Mouse (Mus musculus): Measurements from ENCODE around the gene Urad. TPM values are rescaled to one million over a fixed set of nuclear protein-coding genes. Genes with fewer than 3 reads are reported as not detected.
A peak's percentile ranks its signal among the peaks of the same experiment; 100 is the strongest.

The Urad gene
- polyA plus RNA-seq, 1 experiment from 2014 or later: not detected

- Histone ChIP-seq H3K27me3 (replicated peaks; ENCODE audit: insufficient read depth, low read length) (no peaks in the 10 kb centered on the region), H3K9me3 (ENCODE audit: low read length) (no peaks in the 10 kb centered on the region), H3K4me2 (replicated peaks; ENCODE audit: low read depth, low read length) (no peak overlapping the region), H3K4me1 (ENCODE audit: insufficient read depth, low read depth, low read length) (no peaks in the 10 kb centered on the region), H3K27ac (ENCODE audit: low read length) (no peak overlapping the region), H3K36me3 (ENCODE audit: insufficient read depth, low read length) (no peaks in the 10 kb centered on the region), H3K9ac (replicated peaks; ENCODE audit: low read depth) (no peak overlapping the region), H3K4me3 (ENCODE audit: low read depth, low read length) (no peak overlapping the region)
- 25% methylated on average over 7 of the region's 7 CpGs for WGBS
- no peak for TF ChIP-seq CTCF (IDR thresholded peaks at IDR 0.05)
- no peak for TF ChIP-seq EP300 (IDR thresholded peaks at IDR 0.05)
- no peak for ATAC-seq
- no peak for DNase-seq (ENCODE audit: low spot score)
Measured at GRCm38 (mm10) chr5:147332711-147333110, 10.5 kb upstream of the Urad start.

- 38% methylated on average over 2 of the region's 2 CpGs for WGBS
- no peak overlapping the region for H3K27ac ChIP-seq (ENCODE audit: low read length)
- no peaks in the 10 kb centered on the region for H3K9me3 ChIP-seq (ENCODE audit: low read length)
- no peak overlapping the region for H3K9ac ChIP-seq (replicated peaks; ENCODE audit: low read depth)
- no peaks in the 10 kb centered on the region for H3K36me3 ChIP-seq (ENCODE audit: insufficient read depth, low read length)
- H3K4me1 ChIP-seq (ENCODE audit: insufficient read depth, low read depth, low read length): no peaks in the 10 kb centered on the region
- ATAC-seq (no peak), DNase-seq (ENCODE audit: low spot score) (peak; percentile 32)
- H3K4me3 ChIP-seq (ENCODE audit: low read depth, low read length): no peak overlapping the region
- no peaks in the 10 kb centered on the region for H3K27me3 ChIP-seq (replicated peaks; ENCODE audit: insufficient read depth, low read length)
- TF ChIP-seq CTCF (IDR thresholded peaks at IDR 0.05): peak; percentile 67
- TF ChIP-seq EP300 (IDR thresholded peaks at IDR 0.05): no peak
- H3K4me2 ChIP-seq (replicated peaks; ENCODE audit: low read depth, low read length): no peak overlapping the region
Measured at GRCm38 (mm10) chr5:147331547-147331946, 9.3 kb upstream of the Urad start.

GRCm38 (mm10) chr5:147329946-147330345 is 7.7 kb upstream of the Urad start:
- no peak for DNase-seq (ENCODE audit: low spot score)
- Histone ChIP-seq H3K4me2 (replicated peaks; ENCODE audit: low read depth, low read length) (no peak overlapping the region), H3K4me1 (ENCODE audit: insufficient read depth, low read depth, low read length) (no peaks in the 10 kb centered on the region), H3K9me3 (ENCODE audit: low read length) (no peaks in the 10 kb centered on the region), H3K27ac (ENCODE audit: low read length) (no peak overlapping the region), H3K4me3 (ENCODE audit: low read depth, low read length) (no peak overlapping the region), H3K36me3 (ENCODE audit: insufficient read depth, low read length) (no peaks in the 10 kb centered on the region), H3K27me3 (replicated peaks; ENCODE audit: insufficient read depth, low read length) (no peaks in the 10 kb centered on the region), H3K9ac (replicated peaks; ENCODE audit: low read depth) (no peak overlapping the region)
- no peak for ATAC-seq
- 81% methylated on average over 11 of the region's 11 CpGs for WGBS
- TF ChIP-seq CTCF (IDR thresholded peaks at IDR 0.05) (no peak), EP300 (IDR thresholded peaks at IDR 0.05) (no peak)

- WGBS: 91% methylated on average over 5 of the region's 5 CpGs
Measured at GRCm38 (mm10) chr5:147327636-147328035, 5.4 kb upstream of the Urad start.

GRCm38 (mm10) chr5:147325931-147326330 is 3.7 kb upstream of the Urad start:
- no peak for TF ChIP-seq EP300 (IDR thresholded peaks at IDR 0.05)
- TF ChIP-seq CTCF (IDR thresholded peaks at IDR 0.05): no peak
- Histone ChIP-seq H3K36me3 (ENCODE audit: insufficient read depth, low read length) (no peaks in the 10 kb centered on the region), H3K9ac (replicated peaks; ENCODE audit: low read depth) (no peak overlapping the region), H3K9me3 (ENCODE audit: low read length) (no peaks in the 10 kb centered on the region), H3K27ac (ENCODE audit: low read length) (no peak overlapping the region), H3K4me2 (replicated peaks; ENCODE audit: low read depth, low read length) (no peak overlapping the region), H3K4me1 (ENCODE audit: insufficient read depth, low read depth, low read length) (no peaks in the 10 kb centered on the region), H3K27me3 (replicated peaks; ENCODE audit: insufficient read depth, low read length) (0 out of 2 replicates have a peak, but pooled peaks cover 9% of the 10 kb centered on the region), H3K4me3 (ENCODE audit: low read depth, low read length) (no peak overlapping the region)
- DNase-seq (ENCODE audit: low spot score) (no peak), ATAC-seq (no peak)
- 75% methylated on average over 11 of the region's 11 CpGs for whole genome bisulfite sequencing

More at GRCm38 (mm10) chr5:147327636-147328035, 5.4 kb upstream of the Urad start:
- H3K36me3 ChIP-seq (ENCODE audit: insufficient read depth, low read length): no peaks in the 10 kb centered on the region
- H3K4me2 ChIP-seq (replicated peaks; ENCODE audit: low read depth, low read length): no peak overlapping the region
- no peak overlapping the region for H3K27ac ChIP-seq (ENCODE audit: low read length)
- no peak overlapping the region for H3K9ac ChIP-seq (replicated peaks; ENCODE audit: low read depth)
- DNase-seq (ENCODE audit: low spot score) (no peak), ATAC-seq (no peak)
- 0 out of 2 replicates have a peak, but pooled peaks cover 3% of the 10 kb centered on the region for H3K27me3 ChIP-seq (replicated peaks; ENCODE audit: insufficient read depth, low read length)
- no peaks in the 10 kb centered on the region for H3K9me3 ChIP-seq (ENCODE audit: low read length)
- no peaks in the 10 kb centered on the region for H3K4me1 ChIP-seq (ENCODE audit: insufficient read depth, low read depth, low read length)
- H3K4me3 ChIP-seq (ENCODE audit: low read depth, low read length): no peak overlapping the region
- no peak for TF ChIP-seq EP300 (IDR thresholded peaks at IDR 0.05)
- TF ChIP-seq CTCF (IDR thresholded peaks at IDR 0.05): no peak

- 16% methylated on average over 17 of the region's 17 CpGs for WGBS
- DNase-seq (ENCODE audit: low spot score) (peak; percentile 68), ATAC-seq (no peak; the same call in 1 of the 2 replicates)
- H3K9me3 ChIP-seq (ENCODE audit: low read length): no peaks in the 10 kb centered on the region
- H3K36me3 ChIP-seq (ENCODE audit: insufficient read depth, low read length): no peaks in the 10 kb centered on the region
- peaks cover 17% of the 10 kb centered on the region; the same call in 1 of the 2 replicates for H3K27me3 ChIP-seq (replicated peaks; ENCODE audit: insufficient read depth, low read length)
- TF ChIP-seq CTCF (IDR thresholded peaks at IDR 0.05) (peak; percentile 83), EP300 (IDR thresholded peaks at IDR 0.05) (no peak)
- H3K4me3 ChIP-seq (ENCODE audit: low read depth, low read length): no peak overlapping the region
- H3K27ac ChIP-seq (ENCODE audit: low read length): no peak overlapping the region
- no peak overlapping the region for H3K4me2 ChIP-seq (replicated peaks; ENCODE audit: low read depth, low read length)
- no peak overlapping the region for H3K9ac ChIP-seq (replicated peaks; ENCODE audit: low read depth)
- no peaks in the 10 kb centered on the region for H3K4me1 ChIP-seq (ENCODE audit: insufficient read depth, low read depth, low read length)
Measured at GRCm38 (mm10) chr5:147323237-147323917, 1.1 kb upstream of the Urad start.
